Mouse (Mus musculus): Measurements from ENCODE around the gene Asic2.

DNA sequence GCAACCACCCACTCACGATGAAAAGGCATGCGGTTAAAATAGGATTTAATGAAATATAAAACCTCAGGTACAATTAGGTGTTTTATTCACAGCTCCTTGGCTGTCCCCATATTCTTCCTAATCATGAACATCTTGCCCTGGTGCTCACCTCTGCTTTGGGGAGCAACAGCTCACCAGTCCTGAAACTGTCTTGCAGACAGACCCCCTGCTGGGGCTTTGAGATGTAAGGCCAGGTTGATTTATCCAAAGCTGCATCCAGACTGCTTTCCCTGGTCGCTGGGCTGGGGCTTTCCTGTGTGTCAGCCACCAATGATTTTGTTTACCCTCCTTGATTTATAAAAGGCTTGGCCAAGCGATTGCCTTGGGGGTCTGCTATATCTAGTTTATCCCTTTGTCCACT is 805.2 kb downstream of the Asic2 start:
- TF ChIP-seq POLR2A (IDR thresholded peaks at IDR 0.05; ENCODE audit: borderline replicate concordance, extremely low read depth, insufficient read depth, insufficient read length, poor library complexity, severe bottlenecking) (no peak), CTCF (IDR thresholded peaks at IDR 0.05; ENCODE audit: borderline replicate concordance, extremely low read depth, insufficient read depth, insufficient read length) (no peak)

Measured in brain, embryonic 14.5 days (tissue).